Mouse (Mus musculus): ENCODE data around the gene St6galnac6. TPM values are rescaled to one million over a fixed set of nuclear protein-coding genes. Genes with fewer than 3 reads are reported as not detected.

Gene St6galnac6
- total RNA-seq, 2 experiments from 2014 or later = 46.8 to 56.5 TPM

DNA sequence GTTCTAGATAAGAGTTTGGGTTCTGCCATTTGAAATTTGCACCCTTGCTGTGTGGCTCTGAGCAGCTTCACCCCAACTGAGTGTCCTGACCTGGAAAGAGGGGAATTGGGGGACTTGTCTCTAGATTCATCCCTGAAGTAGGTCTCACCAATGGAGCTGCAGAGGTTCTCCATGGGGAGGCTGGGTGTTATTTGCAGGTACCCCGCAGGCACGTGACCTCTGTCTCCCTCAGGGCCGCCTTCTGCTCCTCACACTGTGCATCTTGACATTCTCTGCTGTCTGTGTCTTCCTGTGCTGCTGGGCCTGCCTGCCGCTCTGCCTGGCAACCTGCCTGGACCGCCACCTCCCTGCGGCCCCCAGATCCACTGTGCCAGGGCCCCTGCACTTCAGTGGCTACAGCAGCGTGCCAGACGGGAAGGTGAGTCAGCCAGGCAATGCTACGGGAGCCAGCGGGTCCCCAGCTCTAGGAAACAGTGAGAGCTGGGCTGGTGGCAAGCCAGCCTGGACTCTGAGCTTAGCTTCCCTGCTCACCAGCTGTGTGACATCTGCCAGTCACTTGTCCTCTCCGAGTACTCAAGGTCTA lies 10.2 kb upstream of the St6galnac6 start:
- peak overlapping the region; percentile 90 for H3K27ac ChIP-seq

DNA sequence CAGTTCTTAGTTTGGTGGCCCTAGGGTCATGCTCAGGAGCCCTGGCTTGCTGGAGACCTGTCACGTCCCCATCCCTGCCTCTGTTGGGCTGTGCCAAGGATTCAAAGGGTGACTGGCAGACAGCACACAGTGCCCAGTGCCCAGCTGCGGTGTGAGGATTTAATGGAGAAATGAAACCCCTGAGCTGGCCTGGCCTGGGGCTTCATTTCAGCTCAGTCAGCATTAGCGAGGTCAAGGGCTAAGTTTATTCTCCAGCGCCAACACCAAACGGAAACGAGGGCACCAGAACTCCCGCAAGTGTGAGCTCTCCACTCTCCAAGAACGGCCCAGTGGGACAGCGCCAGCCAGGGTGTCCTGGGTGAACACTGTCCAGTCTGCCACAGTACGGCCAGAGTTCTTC lies 9.3 kb upstream of the St6galnac6 start:
- TF ChIP-seq CTCF (IDR thresholded peaks at IDR 0.05) = no peak
- intact Hi-C loops (cut with DNase I) = no loop called here
- Histone ChIP-seq H3K4me3 (peak overlapping the region; percentile 86), H3K27ac (peak overlapping the region; percentile 90)
- DNase-seq = peak; percentile 85

More for the DNA sequence above, 10.2 kb upstream of the St6galnac6 start:
- peak overlapping the region; percentile 86 for H3K4me3 ChIP-seq
- intact Hi-C loops (cut with DNase I) = no loop called here
- peak; percentile 61 for DNase-seq
- no peak for TF ChIP-seq CTCF (IDR thresholded peaks at IDR 0.05)

DNA sequence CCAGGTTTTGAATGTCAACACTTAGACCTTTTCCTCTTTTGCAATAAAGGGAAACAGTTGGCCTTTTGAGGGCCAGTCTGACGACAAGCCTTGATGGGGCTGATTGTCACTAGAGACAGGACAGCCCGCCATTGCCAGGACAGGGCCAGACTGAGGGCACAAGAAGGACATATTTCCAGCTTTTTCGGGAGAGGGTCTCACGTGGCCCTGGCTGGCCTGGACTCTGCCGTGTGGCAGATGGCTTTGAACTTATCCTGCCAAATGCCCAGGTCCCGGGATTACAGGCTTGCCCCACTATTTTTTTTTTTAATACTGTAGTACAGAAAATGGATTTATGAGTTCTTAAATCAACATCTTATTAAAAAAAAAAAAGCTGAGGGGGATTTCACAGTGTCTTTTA lies 8.3 kb upstream of the St6galnac6 start:
- H3K4me3 ChIP-seq = no peak overlapping the region
- no peak for TF ChIP-seq CTCF (IDR thresholded peaks at IDR 0.05)
- intact Hi-C loops (cut with DNase I) = no loop called here
- DNase-seq = no peak
- H3K27ac ChIP-seq = no peak overlapping the region; the same call in 1 of the 2 replicates

DNA sequence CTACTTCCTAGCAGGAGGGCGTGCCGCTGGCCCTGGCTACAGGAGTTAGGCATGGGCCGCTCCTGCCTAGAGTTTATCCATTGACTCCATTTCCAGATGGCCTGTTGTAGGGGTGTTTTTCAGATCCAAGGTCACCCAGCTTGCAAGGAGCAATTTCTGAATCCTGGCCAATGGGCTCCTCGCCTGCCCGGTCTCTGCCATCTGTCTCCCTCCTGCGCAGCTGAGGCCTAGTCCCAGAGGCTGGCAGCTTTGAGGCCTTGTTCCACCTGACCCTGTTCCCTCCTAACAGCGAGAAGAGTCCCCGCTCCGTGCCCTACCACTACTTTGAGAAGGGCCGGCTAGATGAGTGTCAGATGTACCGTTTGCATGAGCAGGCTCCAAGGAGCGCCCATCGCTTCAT lies 2.8 kb upstream of the St6galnac6 start:
- TF ChIP-seq CTCF (IDR thresholded peaks at IDR 0.05) = no peak
- peak overlapping the region; percentile 75 for H3K27ac ChIP-seq
- no peak overlapping the region for H3K4me3 ChIP-seq
- intact Hi-C loops (cut with DNase I) = no loop called here
- DNase-seq = peak; percentile 64

DNA sequence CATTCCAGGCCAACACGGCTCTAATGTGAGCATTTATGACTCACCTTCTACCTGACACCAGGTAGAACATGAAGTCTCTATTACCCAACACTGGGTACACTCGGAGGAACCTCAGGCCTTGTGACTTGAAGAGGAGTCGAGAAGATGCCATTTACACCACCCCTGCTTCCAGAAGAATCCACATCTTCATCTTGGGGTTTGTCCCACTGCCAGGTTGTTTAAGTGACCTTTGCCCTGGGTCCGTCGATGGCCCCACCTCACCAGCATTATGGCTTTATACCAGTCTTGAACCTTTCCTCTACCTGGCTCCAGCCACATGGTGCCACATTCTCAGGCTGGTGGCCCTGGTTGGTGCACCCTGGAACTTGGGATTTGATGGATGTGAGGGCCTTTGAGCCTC lies 2.3 kb upstream of the St6galnac6 start:
- no peak for TF ChIP-seq CTCF (IDR thresholded peaks at IDR 0.05)
- H3K27ac ChIP-seq = peak overlapping the region; percentile 75
- intact Hi-C loops (cut with DNase I) = no loop called here
- no peak for DNase-seq
- H3K4me3 ChIP-seq = no peak overlapping the region

DNA sequence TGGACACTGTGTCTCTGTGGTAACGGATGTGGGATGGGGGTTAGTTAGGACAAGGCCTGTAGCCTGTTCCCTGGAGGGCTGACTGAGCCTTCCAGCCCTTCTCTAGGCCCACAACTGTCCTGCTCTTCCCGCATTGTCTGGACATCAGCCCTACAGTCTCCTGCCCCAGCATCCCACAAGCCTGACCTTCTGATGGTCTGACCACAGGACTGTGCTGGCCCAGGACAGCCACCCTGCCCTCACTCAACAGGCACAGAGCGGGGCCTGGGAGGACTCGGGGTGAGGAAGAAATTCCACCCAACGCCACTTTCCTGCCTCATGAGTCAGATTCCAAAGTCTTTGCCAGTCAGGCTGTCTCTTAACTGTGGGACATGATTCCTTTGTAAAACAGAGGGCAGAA lies 1.8 kb upstream of the St6galnac6 start:
- Histone ChIP-seq H3K4me3 (no peak overlapping the region), H3K27ac (peak overlapping the region; percentile 75)
- TF ChIP-seq CTCF (IDR thresholded peaks at IDR 0.05) = no peak
- intact Hi-C loops (cut with DNase I) = no loop called here
- no peak for DNase-seq

DNA sequence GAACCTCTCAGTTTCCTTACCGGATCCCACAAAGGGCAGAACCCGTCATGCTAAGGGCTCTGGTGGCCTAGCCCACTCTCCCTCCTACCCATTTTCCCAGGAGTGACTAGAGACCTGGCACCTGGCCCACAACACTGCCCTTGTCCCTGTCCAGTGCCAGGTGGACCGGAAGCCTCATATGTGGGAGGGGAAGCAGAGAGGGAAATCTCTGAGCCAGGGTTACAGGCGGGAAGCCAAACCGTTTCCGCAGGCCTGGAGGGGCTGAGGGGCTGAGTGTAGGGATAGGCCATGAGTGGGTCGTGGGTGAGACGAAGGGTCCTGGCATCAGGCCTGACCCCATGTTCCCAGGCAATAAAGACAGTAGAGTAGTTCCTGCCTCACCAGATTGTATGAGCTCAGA lies 1.0 kb upstream of the St6galnac6 start:
- DNase-seq = peak; percentile 49
- intact Hi-C loops (cut with DNase I) = no loop called here
- peak overlapping the region; percentile 75; the same call in 1 of the 2 replicates for H3K27ac ChIP-seq
- no peak for TF ChIP-seq CTCF (IDR thresholded peaks at IDR 0.05)
- no peak overlapping the region for H3K4me3 ChIP-seq

DNA sequence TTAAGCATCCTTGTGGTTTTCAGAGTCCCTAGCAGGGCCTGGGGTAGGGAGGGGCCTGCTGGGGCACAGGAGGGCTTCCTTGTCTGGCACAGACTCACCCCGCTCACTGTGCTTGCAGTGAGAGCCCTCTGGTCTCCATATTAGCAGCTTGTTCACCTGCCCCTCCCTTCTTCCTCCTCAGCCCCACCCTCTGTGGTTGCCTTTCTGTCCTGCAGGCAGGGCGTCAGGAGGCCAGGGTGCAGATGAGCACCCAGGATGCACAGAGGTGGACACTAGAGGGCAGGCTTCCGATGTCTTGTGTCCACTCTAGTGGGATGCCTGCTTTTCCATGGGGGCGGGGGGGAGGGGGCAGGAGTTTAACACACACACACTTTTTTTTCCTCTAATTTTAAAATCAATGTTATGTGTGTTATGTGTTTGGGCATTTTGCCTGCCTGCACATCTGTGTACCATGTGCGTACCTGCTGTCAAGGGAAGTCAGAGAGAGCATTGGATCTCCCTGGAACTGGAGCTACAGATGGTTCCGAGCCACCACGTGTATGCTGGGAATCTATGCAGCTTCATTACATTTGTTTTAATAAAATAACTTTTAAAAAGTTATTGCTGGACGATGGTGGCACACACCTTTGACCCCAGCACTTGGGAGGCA lies 2.0 kb downstream of the St6galnac6 start:
- Histone ChIP-seq H3K4me3 (no peak overlapping the region), H3K27ac (peak overlapping the region; percentile 56)
- DNase-seq = peak; percentile 69
- TF ChIP-seq CTCF (IDR thresholded peaks at IDR 0.05) = peak; percentile 62
- intact Hi-C loops (cut with DNase I) = no loop called here

DNA sequence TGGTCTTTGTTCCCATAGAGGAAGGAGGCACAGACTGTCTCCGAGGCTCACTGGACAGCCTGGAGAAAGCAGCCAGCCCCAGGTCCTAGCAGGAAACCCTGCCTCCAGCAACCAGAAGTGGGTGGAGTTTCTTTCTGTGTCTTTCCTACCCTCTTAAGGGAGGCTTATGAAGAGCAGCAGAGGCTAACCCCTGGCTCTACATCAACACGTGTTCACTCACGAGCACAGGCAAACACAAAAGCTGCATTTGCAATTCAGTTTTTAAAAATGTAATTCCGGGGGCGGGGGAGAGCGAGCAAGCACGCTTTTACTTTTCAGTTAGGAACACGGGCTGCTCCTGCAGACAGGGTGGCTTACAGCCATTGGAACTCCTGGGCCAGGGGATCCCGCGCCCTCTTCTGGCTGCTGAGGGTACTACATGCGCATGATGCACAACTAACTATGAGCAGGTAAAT lies 3.1 kb downstream of the St6galnac6 start:
- peak; percentile 100; the same call in 1 of the 2 replicates for TF ChIP-seq CTCF (IDR thresholded peaks at IDR 0.05)
- H3K27ac ChIP-seq = peak overlapping the region; percentile 56
- intact Hi-C loops (cut with DNase I) = loop anchor here (1.0 kb wide), 1 partner anchor 19 kb away; no protein-coding TSS in a partner anchor
- DNase-seq = peak; percentile 91
- peak overlapping the region; percentile 66 for H3K4me3 ChIP-seq

DNA sequence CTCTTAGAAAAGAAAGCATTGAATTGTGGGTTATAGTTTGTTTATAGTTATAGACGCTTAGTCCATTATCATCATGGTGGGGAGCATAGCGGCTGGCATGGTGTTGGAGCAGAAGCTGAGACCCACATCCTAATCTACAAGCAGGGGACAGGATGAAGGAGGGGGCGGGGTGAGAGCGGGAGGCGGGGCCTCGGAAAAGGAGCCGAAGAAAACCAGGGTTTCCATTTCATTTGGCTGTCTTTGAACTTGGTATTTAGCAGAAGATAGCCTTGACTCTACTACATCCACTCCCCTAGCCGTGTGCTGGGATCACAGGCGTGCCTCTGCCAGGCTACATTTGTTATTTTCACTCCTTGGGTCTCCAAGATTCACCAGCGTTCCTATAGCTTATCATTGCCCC lies 5.1 kb downstream of the St6galnac6 start:
- Histone ChIP-seq H3K4me3 (no peak overlapping the region), H3K27ac (no peak overlapping the region)
- no peak for TF ChIP-seq CTCF (IDR thresholded peaks at IDR 0.05)
- intact Hi-C loops (cut with DNase I) = loop anchor here (5.0 kb wide), 1 partner anchor 32 kb away; the partner anchor contains the start of genes Dpm2 and Pip5kl1
- DNase-seq = no peak

DNA sequence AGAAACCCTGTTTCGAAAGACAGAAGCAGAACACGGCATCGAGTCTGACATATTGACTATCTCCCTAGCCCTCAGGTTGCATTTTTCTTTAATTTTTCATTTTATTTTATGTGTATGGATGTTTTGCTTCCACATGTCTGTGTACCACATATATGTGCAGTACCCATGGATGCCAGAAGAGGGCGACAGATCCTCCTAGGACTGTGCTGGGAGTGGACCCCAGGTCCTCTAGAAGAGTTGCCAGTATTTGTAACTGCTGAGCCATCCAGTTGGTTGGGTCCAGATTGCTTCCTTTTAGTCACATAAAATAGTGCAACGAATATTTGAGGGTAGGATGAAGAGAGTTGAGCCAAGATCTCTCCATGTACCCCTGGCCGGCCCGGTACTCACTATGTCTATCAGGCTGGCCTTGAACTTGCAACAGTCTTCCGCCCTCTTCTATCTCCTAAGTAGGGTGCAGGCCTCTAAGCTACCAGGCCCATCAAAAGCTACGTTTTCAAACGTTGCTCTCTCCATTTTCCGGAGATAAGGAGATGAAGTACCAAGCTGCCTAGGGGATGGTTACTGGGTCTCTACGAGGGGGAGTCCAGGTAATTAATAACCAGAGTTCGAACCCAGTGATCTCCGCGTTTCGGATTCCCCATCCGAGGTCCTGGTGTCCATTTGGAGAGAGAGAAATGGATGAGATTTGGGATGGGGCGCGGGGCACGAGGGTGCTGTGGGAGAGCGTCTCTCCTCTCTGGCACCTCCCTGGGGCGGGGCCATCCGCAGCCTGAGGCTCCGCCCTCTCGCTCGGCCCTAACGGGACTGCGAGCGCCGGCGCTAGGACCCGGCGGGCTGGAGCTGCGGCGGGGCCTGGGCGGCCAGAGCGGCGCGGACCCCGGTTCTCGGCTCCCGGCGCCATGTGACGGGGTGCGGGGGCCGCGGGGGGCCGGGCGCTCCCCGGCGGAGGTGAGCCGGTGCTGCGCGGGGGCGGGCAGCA lies 6.9 kb downstream of the St6galnac6 start:
- peak overlapping the region; percentile 97 for H3K4me3 ChIP-seq
- peak overlapping the region; percentile 97 for H3K27ac ChIP-seq
- intact Hi-C loops (cut with DNase I) = loop anchor here (5.0 kb wide), 1 partner anchor 34 kb away; the partner anchor contains the start of genes Dpm2 and Pip5kl1
- peak; percentile 96 for DNase-seq
- peak; percentile 63 for TF ChIP-seq CTCF (IDR thresholded peaks at IDR 0.05)

DNA sequence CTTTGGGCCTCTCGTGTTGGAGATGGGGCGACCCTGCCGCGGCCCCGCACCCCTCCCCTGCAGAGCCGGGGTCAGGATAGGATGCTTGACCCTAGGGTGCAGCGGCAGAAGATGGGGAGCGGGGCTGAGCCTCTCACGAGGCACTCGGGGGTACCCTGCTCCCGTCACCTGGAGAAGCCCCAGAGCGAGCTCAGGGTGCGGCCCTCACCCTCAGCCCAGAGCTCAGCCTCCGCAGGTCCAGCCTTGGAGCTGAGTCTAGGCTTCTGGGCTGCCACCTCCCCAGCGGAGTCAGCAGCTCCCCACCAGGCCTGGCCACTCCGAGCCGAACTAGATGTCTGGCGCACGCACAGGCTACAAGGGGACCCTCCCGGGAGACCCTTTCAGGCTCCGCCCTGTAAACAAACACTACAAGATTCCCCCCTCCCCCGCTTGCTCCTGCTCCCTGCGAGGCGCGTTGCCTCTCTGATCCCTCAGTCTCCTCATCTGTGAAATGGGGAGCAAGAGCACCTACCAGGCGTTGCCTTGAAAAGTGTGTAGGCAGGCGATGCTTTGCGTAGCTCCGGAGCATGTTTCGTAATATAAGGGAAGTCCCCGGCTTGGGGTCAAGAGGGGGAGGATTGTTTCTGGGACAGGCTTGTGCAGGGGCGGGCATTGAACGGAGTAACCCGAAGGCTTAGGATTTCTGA lies 7.9 kb downstream of the St6galnac6 start:
- H3K27ac ChIP-seq = peak overlapping the region; percentile 97
- intact Hi-C loops (cut with DNase I) = loop anchor here (5.0 kb wide), 1 partner anchor 35 kb away; the partner anchor contains the start of genes Dpm2 and Pip5kl1
- peak; percentile 72 for DNase-seq
- TF ChIP-seq CTCF (IDR thresholded peaks at IDR 0.05) = no peak
- H3K4me3 ChIP-seq = peak overlapping the region; percentile 97

All from gastrocnemius, adult 2 months (tissue).